Mouse (Mus musculus): ENCODE measurements at regions not wholly inside any gene's neighbourhood (a gene's known extent, or its start where the extent isn't known, plus 50 kb on each side); places are given as distances from the start of the nearest gene placed in this dataset.

DNA sequence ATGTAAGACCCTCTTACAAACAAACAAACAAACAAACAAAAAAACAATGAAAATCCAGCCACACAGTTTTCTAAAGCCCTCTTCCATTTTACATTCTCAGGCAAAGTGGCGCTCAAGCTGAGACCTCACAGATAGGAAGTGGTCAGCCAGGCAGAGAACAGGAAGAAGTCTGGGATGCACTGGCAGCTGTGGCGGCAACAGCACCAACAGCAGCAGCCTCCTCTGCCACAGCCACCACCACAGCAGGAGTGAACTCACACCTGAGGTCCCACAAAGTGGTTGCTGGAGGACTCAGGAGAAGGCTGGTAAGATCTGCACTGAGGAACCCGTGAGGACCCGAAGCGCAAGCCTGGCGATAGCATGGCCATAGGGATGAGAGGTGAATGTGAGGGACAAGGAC is 156.3 kb downstream of the Grm4 start:
- Histone ChIP-seq H3K4me1 (replicated peaks) (0 out of 2 replicates have a peak, but pooled peaks cover 5% of the 10 kb centered on the region), H3K27ac (replicated peaks) (no peak overlapping the region), H3K4me2 (no peak overlapping the region), H3K9me3 (no peaks in the 10 kb centered on the region), H3K36me3 (no peaks in the 10 kb centered on the region), H3K4me3 (no peak overlapping the region), H3K9ac (no peak overlapping the region), H3K27me3 (no peaks in the 10 kb centered on the region)
- ATAC-seq (ENCODE audit: low read depth): no peak
- WGBS: 95% methylated on average over 6 of the region's 6 CpGs

DNA sequence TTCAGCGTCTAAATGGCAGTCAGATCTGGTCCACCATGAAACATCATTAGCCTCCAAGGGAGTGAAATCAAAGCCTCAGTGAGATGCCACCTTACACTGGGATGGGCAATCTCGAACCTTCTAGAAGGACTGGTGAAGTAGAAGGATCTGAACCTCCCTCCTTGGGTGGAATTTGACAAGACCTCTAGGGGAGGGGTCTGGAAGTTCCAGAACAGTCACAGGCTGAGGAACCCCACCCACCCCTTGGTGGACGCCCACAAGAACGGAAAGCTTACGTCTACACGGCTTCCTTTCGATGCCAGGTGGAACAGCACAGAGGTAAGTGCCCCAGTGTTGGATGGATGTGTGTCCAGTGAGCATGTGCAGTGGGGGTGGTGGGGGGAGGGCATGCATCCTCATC is 156.9 kb downstream of the Grm4 start:
- no peak for ATAC-seq (ENCODE audit: low read depth)
- no peaks in the 10 kb centered on the region for H3K27me3 ChIP-seq
- H3K4me3 ChIP-seq: no peak overlapping the region
- H3K4me1 ChIP-seq (replicated peaks): 0 out of 2 replicates have a peak, but pooled peaks cover 5% of the 10 kb centered on the region
- no peaks in the 10 kb centered on the region for H3K36me3 ChIP-seq
- H3K27ac ChIP-seq (replicated peaks): no peak overlapping the region
- H3K9ac ChIP-seq: no peak overlapping the region
- 87% methylated on average over 7 of the region's 7 CpGs for WGBS
- H3K9me3 ChIP-seq: no peaks in the 10 kb centered on the region
- H3K4me2 ChIP-seq: no peak overlapping the region

DNA sequence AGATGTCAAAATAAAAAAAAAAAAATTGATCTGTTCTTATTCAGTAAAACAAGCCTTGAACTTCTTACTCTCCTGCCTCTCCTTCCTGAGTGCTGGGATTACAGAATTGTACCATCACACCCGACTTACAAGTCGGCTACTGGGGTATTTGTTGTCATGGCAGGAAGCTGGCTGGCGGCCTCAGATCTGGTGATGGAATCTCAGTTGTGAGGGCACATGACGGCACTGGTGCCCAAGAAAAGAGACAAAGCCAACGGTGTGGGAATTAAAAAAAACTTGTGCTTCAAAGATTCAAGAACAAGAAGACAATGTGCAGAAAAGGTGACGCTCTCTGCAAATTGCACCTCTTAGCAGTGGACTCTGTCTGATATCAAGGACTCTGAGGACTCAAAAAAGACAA is 157.3 kb downstream of the Grm4 start:
- Histone ChIP-seq H3K9me3 (no peaks in the 10 kb centered on the region), H3K4me1 (replicated peaks) (0 out of 2 replicates have a peak, but pooled peaks cover 5% of the 10 kb centered on the region), H3K36me3 (no peaks in the 10 kb centered on the region), H3K4me2 (no peak overlapping the region), H3K27me3 (no peaks in the 10 kb centered on the region), H3K27ac (replicated peaks) (no peak overlapping the region), H3K4me3 (no peak overlapping the region), H3K9ac (no peak overlapping the region)
- no peak for ATAC-seq (ENCODE audit: low read depth)
- 86% methylated on average over 6 of the region's 6 CpGs for WGBS

DNA sequence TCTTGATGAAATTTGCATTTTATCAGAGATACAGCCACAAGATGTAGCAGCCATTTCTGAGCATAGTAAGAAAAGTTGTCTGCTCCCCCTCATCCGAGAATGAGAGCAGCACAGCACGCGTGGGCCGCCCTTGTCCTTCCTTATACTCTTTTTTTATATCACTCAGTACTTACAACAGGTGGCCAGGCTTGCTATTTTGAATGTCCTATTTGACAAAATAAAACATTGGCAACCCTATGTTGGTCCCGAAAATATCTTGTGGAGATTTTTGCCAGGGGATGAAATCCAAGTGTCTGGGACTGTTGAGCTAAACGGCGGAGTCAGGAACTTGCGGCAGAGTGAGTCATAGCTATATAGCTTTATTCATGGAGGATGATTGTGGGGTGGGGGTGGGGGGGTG is 158.0 kb upstream of the Lemd2 start:
- 0 out of 2 replicates have a peak, but pooled peaks cover 5% of the 10 kb centered on the region for H3K4me1 ChIP-seq (replicated peaks)
- H3K9me3 ChIP-seq: no peaks in the 10 kb centered on the region
- H3K27ac ChIP-seq (replicated peaks): no peak overlapping the region
- no peak overlapping the region for H3K9ac ChIP-seq
- H3K27me3 ChIP-seq: no peaks in the 10 kb centered on the region
- no peak for ATAC-seq (ENCODE audit: low read depth)
- no peak overlapping the region for H3K4me3 ChIP-seq
- 91% methylated on average over 8 of the region's 8 CpGs for WGBS
- H3K36me3 ChIP-seq: no peaks in the 10 kb centered on the region
- no peak overlapping the region for H3K4me2 ChIP-seq

DNA sequence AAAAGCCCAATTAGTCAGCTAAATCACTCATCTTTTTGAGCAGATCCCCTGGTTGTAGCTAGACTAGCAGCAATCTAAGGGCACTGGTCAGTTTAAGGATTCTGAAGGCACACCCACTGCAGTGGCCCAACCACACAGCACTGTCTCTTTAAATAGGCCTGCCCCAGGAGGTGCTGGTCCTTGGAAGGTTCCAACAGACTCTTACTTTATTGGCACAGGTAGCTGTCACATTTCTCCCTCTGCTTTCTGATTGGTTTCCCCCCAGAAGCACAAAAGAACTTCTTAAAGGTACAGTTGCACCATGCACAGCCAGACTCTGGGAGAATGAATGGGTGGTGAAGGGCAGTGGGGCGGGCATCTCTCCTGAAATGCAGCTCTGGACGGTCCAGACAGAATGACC is 157.1 kb upstream of the Lemd2 start:
- H3K27ac ChIP-seq (replicated peaks): no peak overlapping the region
- H3K4me3 ChIP-seq: no peak overlapping the region
- peak; percentile 59 for ATAC-seq (ENCODE audit: low read depth)
- 70% methylated on average over 2 of the region's 2 CpGs for WGBS
- no peak overlapping the region for H3K9ac ChIP-seq
- no peaks in the 10 kb centered on the region for H3K36me3 ChIP-seq
- 0 out of 2 replicates have a peak, but pooled peaks cover 5% of the 10 kb centered on the region for H3K4me1 ChIP-seq (replicated peaks)
- H3K27me3 ChIP-seq: no peaks in the 10 kb centered on the region
- H3K9me3 ChIP-seq: no peaks in the 10 kb centered on the region
- H3K4me2 ChIP-seq: no peak overlapping the region

DNA sequence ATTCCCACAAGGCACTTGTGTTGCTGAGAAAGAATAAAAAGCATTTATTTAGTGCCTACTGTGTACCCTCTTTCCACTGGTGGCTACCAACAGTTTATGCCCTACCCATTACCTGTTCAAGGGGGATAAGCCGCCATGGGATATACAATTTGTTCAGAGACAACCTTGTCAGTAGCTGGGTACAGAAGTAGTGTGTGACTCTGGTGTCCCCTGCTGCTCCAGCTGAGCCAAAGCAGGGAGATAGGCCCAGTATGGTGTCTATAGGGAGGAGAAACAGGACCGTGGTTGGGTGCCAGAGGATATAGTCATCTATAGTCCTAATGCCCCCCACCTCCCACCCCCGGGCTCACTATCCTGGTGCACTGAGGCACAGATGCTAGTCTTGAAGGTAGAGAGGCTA is 152.6 kb upstream of the Lemd2 start:
- whole genome bisulfite sequencing: 86% methylated on average over 3 of the region's 3 CpGs
- Histone ChIP-seq H3K4me3 (no peak overlapping the region), H3K27me3 (no peaks in the 10 kb centered on the region), H3K36me3 (no peaks in the 10 kb centered on the region), H3K27ac (replicated peaks) (no peak overlapping the region), H3K4me2 (no peak overlapping the region), H3K9ac (no peak overlapping the region), H3K9me3 (no peaks in the 10 kb centered on the region), H3K4me1 (replicated peaks) (0 out of 2 replicates have a peak, but pooled peaks cover 5% of the 10 kb centered on the region)
- ATAC-seq (ENCODE audit: low read depth): no peak

DNA sequence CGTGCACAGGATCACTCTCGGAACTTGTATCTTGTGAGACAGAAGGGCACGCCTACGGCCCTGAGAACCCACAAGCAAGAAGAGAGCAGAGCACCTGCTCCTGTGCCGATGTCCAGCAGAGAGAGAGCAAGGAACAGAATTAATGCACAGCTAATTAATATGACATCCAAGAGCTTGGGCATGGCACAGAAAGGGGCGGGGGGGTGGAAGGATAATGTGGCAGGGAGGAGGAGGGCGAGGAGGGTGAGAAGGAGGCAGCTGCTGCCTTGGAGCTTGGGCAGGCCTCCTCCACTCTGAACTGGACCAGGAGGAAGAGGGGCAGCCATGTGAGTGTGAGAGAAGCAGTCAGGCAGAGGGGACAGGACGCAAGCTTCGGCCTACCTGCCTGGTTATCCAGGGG is 151.4 kb upstream of the Lemd2 start:
- WGBS: 80% methylated on average over 9 of the region's 9 CpGs
- H3K27ac ChIP-seq (replicated peaks): no peak overlapping the region
- H3K4me3 ChIP-seq: no peak overlapping the region
- no peak for ATAC-seq (ENCODE audit: low read depth)
- no peaks in the 10 kb centered on the region for H3K36me3 ChIP-seq
- H3K9me3 ChIP-seq: no peaks in the 10 kb centered on the region
- no peak overlapping the region for H3K9ac ChIP-seq
- H3K27me3 ChIP-seq: no peaks in the 10 kb centered on the region
- H3K4me2 ChIP-seq: no peak overlapping the region
- H3K4me1 ChIP-seq (replicated peaks): 0 out of 2 replicates have a peak, but pooled peaks cover 2% of the 10 kb centered on the region

DNA sequence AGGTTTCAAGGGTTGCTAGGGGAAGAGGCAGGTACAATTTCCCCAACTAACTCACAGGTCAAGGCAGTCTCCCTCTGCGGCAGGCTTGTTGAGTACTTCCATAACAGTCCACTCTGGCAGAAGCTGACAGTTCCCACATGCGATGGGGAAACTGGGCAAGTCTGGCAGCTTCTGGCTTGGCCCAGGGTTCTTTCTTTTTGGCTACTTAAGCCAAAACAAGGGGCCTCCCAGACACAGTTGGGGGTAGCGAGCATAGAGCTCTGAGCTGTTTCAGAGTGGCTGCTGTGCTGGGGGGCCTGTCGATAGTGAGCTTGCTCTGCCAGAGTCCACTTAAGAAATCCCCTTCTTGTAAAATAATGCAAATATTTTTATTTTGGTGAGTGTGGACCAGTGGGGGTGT is 150.8 kb upstream of the Lemd2 start:
- no peak overlapping the region for H3K9ac ChIP-seq
- no peaks in the 10 kb centered on the region for H3K9me3 ChIP-seq
- no peaks in the 10 kb centered on the region for H3K27me3 ChIP-seq
- no peak for ATAC-seq (ENCODE audit: low read depth)
- no peak overlapping the region for H3K27ac ChIP-seq (replicated peaks)
- H3K4me2 ChIP-seq: no peak overlapping the region
- no peaks in the 10 kb centered on the region for H3K4me1 ChIP-seq (replicated peaks)
- WGBS: 83% methylated on average over 4 of the region's 4 CpGs
- no peak overlapping the region for H3K4me3 ChIP-seq
- H3K36me3 ChIP-seq: no peaks in the 10 kb centered on the region

DNA sequence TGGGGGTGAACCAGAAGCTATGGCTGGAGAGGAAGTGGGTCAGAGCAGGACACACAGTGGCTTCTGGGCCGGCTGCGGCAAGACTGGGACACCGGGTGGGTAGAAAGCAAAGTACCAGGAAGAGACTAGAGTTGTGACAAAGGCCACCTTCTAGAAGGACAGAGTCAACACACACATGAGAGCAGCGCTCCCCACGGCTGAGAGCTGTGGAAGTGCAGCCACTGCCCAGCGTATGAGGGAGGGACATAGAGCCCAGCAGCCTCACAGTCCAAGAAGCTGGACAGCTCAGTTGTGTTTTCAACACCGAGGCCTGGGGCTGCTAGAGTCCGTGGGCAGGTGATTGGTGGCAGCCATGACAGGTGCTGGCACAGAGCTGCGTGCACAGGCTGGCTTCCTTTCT is 145.6 kb upstream of the Lemd2 start:
- 94% methylated on average over 9 of the region's 9 CpGs for WGBS

DNA sequence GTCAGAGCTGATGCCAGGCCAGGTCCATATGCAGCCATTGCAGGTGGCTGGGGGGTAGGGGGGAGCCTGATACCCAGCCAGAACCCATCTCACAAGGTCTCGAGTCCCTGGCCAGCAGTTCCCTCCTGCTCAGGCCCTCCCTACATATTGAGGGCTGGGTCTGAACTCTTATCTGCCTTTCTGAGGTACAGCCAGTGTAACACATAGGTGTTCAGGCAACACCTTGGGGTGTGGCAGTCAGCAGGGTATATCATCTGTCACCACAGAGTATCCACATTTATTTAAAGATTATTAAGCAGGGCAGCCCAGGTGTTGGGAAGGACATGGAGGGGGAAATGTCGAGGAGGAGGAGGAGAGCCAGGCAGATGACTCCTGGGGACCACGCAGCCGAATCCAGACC is 145.2 kb upstream of the Lemd2 start:
- Histone ChIP-seq H3K4me1 (replicated peaks) (no peaks in the 10 kb centered on the region), H3K27ac (replicated peaks) (no peak overlapping the region), H3K9me3 (no peaks in the 10 kb centered on the region), H3K27me3 (0 out of 2 replicates have a peak, but pooled peaks cover 3% of the 10 kb centered on the region), H3K4me2 (no peak overlapping the region), H3K36me3 (no peaks in the 10 kb centered on the region), H3K9ac (no peak overlapping the region), H3K4me3 (no peak overlapping the region)
- no peak for ATAC-seq (ENCODE audit: low read depth)
- 90% methylated on average over 4 of the region's 4 CpGs for WGBS

More for the DNA sequence above, 145.6 kb upstream of the Lemd2 start:
- H3K9ac ChIP-seq: no peak overlapping the region
- no peaks in the 10 kb centered on the region for H3K36me3 ChIP-seq
- H3K27me3 ChIP-seq: 0 out of 2 replicates have a peak, but pooled peaks cover 3% of the 10 kb centered on the region
- H3K9me3 ChIP-seq: no peaks in the 10 kb centered on the region
- no peak overlapping the region for H3K4me2 ChIP-seq
- no peak for ATAC-seq (ENCODE audit: low read depth)
- H3K4me3 ChIP-seq: no peak overlapping the region
- H3K27ac ChIP-seq (replicated peaks): no peak overlapping the region
- no peaks in the 10 kb centered on the region for H3K4me1 ChIP-seq (replicated peaks)

DNA sequence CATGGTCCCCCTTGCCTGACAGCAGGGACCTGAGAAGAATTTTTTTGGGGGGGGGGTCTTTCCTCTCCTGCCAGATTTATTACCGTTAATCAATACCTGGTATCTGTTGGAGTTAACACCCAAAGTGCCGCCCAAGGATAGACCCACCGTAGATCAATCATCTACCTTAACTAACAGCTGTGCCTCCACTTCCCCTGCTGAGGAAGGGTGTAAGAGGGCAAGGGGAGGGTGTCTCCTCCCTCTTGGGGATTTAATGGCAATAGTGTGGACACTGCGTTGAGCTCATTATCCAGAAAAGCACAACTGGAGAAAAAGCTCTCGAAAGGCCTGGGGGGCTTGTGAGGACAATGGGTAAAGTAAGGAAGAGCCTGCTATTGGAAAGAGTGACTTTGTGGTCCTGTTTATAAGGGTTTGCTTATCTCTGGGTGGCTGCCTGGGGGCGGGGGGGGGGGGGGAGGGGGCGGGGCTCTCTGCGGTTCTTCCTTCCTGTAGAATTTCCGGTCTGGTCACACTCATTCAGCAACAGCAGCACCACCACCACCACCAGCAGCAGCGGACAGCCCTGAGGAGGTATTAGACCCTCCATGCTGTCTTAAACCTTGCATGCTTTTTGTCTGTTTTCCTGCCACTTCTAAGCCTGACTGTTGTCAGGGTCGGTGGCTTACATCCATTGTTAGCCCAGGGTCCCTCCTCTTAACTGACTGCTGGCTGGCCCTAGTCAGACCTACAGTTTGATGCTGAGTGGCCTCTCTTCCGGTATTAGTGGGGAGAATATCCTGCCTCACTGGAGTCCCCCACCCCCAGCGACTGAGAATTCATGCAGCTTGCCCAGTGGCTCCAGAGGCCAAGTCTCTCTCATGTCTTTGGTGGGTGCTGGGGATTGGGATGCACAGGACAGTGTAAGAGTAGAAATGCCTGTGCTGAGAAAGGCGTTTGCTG is 138.0 kb upstream of the Lemd2 start:
- H3K27me3 ChIP-seq: no peaks in the 10 kb centered on the region
- H3K4me3 ChIP-seq: no peak overlapping the region
- H3K4me1 ChIP-seq (replicated peaks): 0 out of 2 replicates have a peak, but pooled peaks cover 5% of the 10 kb centered on the region
- no peaks in the 10 kb centered on the region for H3K36me3 ChIP-seq
- no peak overlapping the region for H3K27ac ChIP-seq (replicated peaks)
- no peak for ATAC-seq (ENCODE audit: low read depth)
- H3K9ac ChIP-seq: no peak overlapping the region
- no peak overlapping the region for H3K4me2 ChIP-seq
- 70% methylated on average over 10 of the region's 14 CpGs for WGBS
- H3K9me3 ChIP-seq: no peaks in the 10 kb centered on the region

DNA sequence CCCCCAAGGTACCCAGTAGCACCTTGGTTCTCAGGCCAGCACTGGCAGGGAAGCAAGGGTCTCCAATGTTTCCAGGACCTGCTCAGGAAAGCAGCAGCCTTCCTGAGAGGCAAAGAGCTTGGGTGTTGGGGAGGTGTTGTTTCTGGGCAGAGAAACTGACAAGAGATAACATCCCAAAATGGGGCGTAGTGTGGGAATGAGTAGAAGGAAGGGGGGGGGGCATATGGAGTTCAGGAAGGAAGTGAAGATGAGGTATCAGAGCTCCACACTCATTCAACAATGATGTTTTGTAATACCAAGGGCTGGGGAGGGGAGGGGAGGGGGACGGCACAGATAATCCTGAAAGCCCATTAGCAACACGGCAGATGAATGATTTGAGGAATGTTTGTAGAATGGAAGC is 135.6 kb upstream of the Lemd2 start:
- Histone ChIP-seq H3K27me3 (no peaks in the 10 kb centered on the region), H3K9ac (no peak overlapping the region), H3K36me3 (no peaks in the 10 kb centered on the region), H3K4me3 (no peak overlapping the region), H3K9me3 (no peaks in the 10 kb centered on the region), H3K4me1 (replicated peaks) (peaks cover 10% of the 10 kb centered on the region; the same call in 1 of the 2 replicates), H3K4me2 (no peak overlapping the region), H3K27ac (replicated peaks) (no peak overlapping the region)
- ATAC-seq (ENCODE audit: low read depth): no peak
- 94% methylated on average over 3 of the region's 3 CpGs for WGBS

All from neural tube, embryonic 13.5 days (tissue).